Mouse (Mus musculus) megakaryocyte-erythroid progenitor cell, adult 5-6 weeks (primary cell): ENCODE data around the gene Aplp2. TPM values are rescaled to one million over a fixed set of nuclear protein-coding genes. Genes with fewer than 3 reads are reported as not detected.

ENCODE experiments used
- total RNA-seq, 2 experiments: library from RNA; stranded (forward) in 1 of 2; stranded (reverse) in 1 of 2; fragments of 200-1000, 215-1000 nt in 1 of 2; fragments of >200 nt in 1 of 2; fragmentation: Nextera tagmentation in 1 of 2; gene quantifications; 2 replicates each; pipeline ENCODE4 v1.2.3; 2014 to 2017

The Aplp2 gene
- total RNA-seq, 2 experiments from 2014 or later, result 250 to 279 TPM

Other genes with a start within 250 kb of the Aplp2 start
- gene Zbtb44, start 181.2 kb downstream of the Aplp2 start, total RNA-seq (2014; fragmentation: Nextera tagmentation), result 31.2 and 33.9 TPM in 2 replicates
- gene Zbtb44, start 181.2 kb downstream of the Aplp2 start, total RNA-seq (2017), result 31.1 and 37.7 TPM in 2 replicates
- not detected in 2 replicates for gene St14, start 80.0 kb downstream of the Aplp2 start, total RNA-seq (2014; fragmentation: Nextera tagmentation)
- 0.42 and 1.2 TPM in 2 replicates for gene St14, start 80.0 kb downstream of the Aplp2 start, total RNA-seq (2017)
- 14.0 and 20.2 TPM in 2 replicates for gene Prdm10, start 68.7 kb upstream of the Aplp2 start, total RNA-seq (2014; fragmentation: Nextera tagmentation)
- 8.8 and 10.1 TPM in 2 replicates for gene Prdm10, start 68.7 kb upstream of the Aplp2 start, total RNA-seq (2017)
- 33.4 and 60.1 TPM in 2 replicates for gene Nfrkb, start 174.4 kb upstream of the Aplp2 start, total RNA-seq (2014; fragmentation: Nextera tagmentation)
- gene Nfrkb, start 174.4 kb upstream of the Aplp2 start, total RNA-seq (2017), result 24.5 and 36.8 TPM in 2 replicates